Mouse (Mus musculus) lung, postnatal 0 days (tissue): ENCODE data around the gene Abraxas2. TPM values are rescaled to one million over a fixed set of nuclear protein-coding genes. Genes with fewer than 3 reads are reported as not detected.

Experiments used
- ATAC-seq: fragments of 200-750 bp; cut with Nextera tagmentation; 2 replicates; pipeline ENCODE4 v1.8.0; 2017; ENCODE audit warnings: moderate library complexity
- DNase-seq: peaks from one replicate; pipeline ENCODE4 v3.0.0-alpha.2; 2016; ENCODE audit warnings: low spot score
- H3K27ac ChIP-seq: fragments of 300-500 bp; sonication (generic); 2 replicates; pipeline ENCODE4 v1.5.1; 2014; ENCODE audit warnings: antibody characterized with exemption, mild to moderate bottlenecking, low read length, mixed read lengths
- H3K27me3 ChIP-seq: fragments of 300-500 bp; sonication (generic); replicated peaks from 2 replicates; pipeline ENCODE4 v1.6.1; 2014; ENCODE audit warnings: low read length, mixed read lengths; ENCODE audit not compliant: insufficient read depth
- H3K36me3 ChIP-seq: fragments of 300-500 bp; sonication (generic); 2 replicates; pipeline ENCODE4 v1.6.1; 2014; ENCODE audit warnings: low read length, mixed read lengths; ENCODE audit not compliant: insufficient read depth
- H3K4me1 ChIP-seq: fragments of 300-500 bp; sonication (generic); 2 replicates; pipeline ENCODE4 v1.6.1; 2014; ENCODE audit warnings: antibody characterized with exemption, low read depth, low read length, mixed read lengths; ENCODE audit not compliant: insufficient read depth
- H3K4me2 ChIP-seq: fragments of 300-500 bp; sonication (generic); replicated peaks from 2 replicates; pipeline ENCODE4 v1.6.1; 2014; ENCODE audit warnings: low read depth, mild to moderate bottlenecking, low read length, moderate library complexity, mixed read lengths
- H3K4me3 ChIP-seq: fragments of 300-500 bp; sonication (generic); 2 replicates; pipeline ENCODE4 v1.5.1; 2014; ENCODE audit warnings: low read depth, low read length
- H3K9ac ChIP-seq: fragments of 300-500 bp; sonication (generic); replicated peaks from 2 replicates; pipeline ENCODE4 v1.6.1; 2014; ENCODE audit warnings: low read depth, mild to moderate bottlenecking
- H3K9me3 ChIP-seq: fragments of 300-500 bp; sonication (generic); 2 replicates; pipeline ENCODE4 v1.6.1; 2016; ENCODE audit warnings: low read length, mixed read lengths
- CTCF ChIP-seq: IDR thresholded peaks from 2 replicates; pipeline ENCODE4 v1.5.1; 2016; ENCODE audit warnings: antibody characterized with exemption, mild to moderate bottlenecking
- EP300 ChIP-seq: IDR thresholded peaks from 2 replicates; pipeline ENCODE4 v1.6.1; 2016; ENCODE audit warnings: antibody characterized with exemption, mild to moderate bottlenecking, control low read depth
- WGBS: fragments of 180-500 bp; shearing (Covaris S2); extraction: QIAGEN DNeasy Blood & Tissue Kit; methylation state at CpG from one replicate; pipeline ENCODE4 v1.1.7; 2014; 5-methylcytosine and 5-hydroxymethylcytosine counted together
- polyA plus RNA-seq: library from polyadenylated mRNA; unstranded; fragments of >200 nt; fragmentation: Nextera tagmentation; extraction: Ambion mirVana; gene quantifications from 2 replicates; pipeline ENCODE4 v1.2.1, GENCODE M21; 2015

Gene Abraxas2
- polyA plus RNA-seq, 1 experiment from 2014 or later: 26.7 TPM

DNA sequence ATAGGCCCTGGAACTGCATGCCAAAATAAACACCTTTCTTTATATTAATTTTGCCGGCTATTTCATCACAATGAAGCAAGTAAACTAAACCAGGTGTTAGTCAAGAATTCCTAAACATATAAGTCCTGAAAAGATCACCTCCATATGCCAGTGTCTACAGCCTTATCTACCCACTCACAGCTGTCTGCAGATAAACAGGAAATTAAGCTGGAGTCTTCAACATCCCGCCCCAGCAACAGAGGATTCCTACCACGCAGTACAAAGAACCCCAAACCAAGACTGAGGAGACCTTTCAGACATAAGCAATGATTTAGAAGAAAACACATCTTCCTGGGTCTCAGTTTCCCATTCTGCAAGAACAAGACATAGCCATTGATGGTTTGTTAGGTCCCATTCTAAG is 29.0 kb downstream of the Abraxas2 start:
- H3K27me3 ChIP-seq: no peaks in the 10 kb centered on the region
- peaks cover 8% of the 10 kb centered on the region; the same call in 1 of the 2 replicates for H3K36me3 ChIP-seq
- H3K9me3 ChIP-seq: no peaks in the 10 kb centered on the region
- WGBS: 33% methylated on average over 3 of the region's 3 CpGs
- TF ChIP-seq CTCF (no peak), EP300 (no peak)
- H3K4me2 ChIP-seq: no peak overlapping the region
- H3K4me3 ChIP-seq: no peak overlapping the region
- ATAC-seq (no peak), DNase-seq (peak; percentile 9)
- no peaks in the 10 kb centered on the region for H3K4me1 ChIP-seq
- no peak overlapping the region for H3K9ac ChIP-seq
- H3K27ac ChIP-seq: no peak overlapping the region

DNA sequence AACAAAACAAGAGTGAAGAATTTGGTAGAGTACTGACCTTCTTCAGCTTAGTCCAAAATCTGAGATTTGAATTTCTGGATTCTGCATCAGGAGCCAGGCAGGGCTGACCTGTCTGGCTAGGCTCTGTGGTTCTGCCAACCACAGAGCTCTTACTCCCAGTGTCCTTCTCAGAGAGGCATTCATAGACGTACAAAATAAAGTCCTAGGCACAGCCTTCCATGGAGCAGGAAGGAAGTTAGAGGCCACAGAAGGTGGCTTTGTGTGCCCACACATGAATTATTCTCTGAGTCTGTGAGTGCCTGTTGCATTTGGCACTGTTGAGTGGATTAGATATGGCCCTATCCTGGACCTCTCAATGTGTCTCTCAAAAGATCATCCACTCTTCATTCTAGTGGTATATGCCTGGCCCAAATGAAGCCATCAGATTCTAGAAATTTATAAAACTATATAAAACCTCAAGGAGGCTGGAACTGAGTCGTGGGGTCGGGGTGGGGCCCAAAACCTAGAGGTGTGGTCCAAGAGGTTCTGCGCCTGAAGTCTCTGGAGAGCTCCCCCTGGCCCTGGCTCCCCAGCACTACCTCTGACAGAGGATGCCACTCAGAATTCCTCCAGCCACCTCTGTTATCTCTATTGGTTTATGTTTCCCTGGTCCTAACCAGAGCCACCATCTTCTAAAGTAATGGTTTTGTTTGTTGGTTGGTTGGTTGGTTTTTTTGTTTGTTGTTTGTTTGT is 29.7 kb downstream of the Abraxas2 start:
- Histone ChIP-seq H3K9ac (no peak overlapping the region), H3K4me2 (no peak overlapping the region), H3K4me1 (no peaks in the 10 kb centered on the region), H3K9me3 (no peaks in the 10 kb centered on the region), H3K27me3 (no peaks in the 10 kb centered on the region), H3K36me3 (peaks cover 2% of the 10 kb centered on the region; the same call in 1 of the 2 replicates), H3K27ac (no peak overlapping the region), H3K4me3 (no peak overlapping the region)
- DNase-seq (no peak), ATAC-seq (no peak)
- WGBS: 62% methylated on average over 4 of the region's 4 CpGs
- no peak for TF ChIP-seq CTCF
- no peak for TF ChIP-seq EP300

DNA sequence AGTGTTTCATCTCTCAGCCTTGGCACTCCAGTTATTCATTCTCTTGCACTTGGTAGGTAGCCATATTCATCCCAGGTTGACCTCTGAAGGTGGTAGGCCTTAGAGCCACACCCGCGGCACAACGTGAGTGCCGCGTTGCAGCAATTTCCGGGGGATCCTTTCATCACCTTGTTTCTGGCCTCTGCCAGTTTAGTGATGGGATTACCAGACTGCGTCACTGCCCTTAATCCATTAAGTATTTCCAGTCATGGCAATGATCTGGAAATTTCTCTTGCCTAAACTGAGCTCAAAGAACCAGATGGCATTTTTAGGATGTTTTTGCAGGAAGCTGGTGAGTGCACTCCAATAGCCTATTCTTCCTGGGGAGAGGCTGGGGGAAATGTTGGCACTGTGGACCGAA is 30.7 kb downstream of the Abraxas2 start:
- H3K27ac ChIP-seq: no peak overlapping the region
- no peak for DNase-seq
- H3K4me3 ChIP-seq: no peak overlapping the region
- no peak overlapping the region for H3K9ac ChIP-seq
- H3K36me3 ChIP-seq: no peaks in the 10 kb centered on the region
- 93% methylated on average over 8 of the region's 8 CpGs for WGBS
- no peaks in the 10 kb centered on the region for H3K9me3 ChIP-seq
- no peaks in the 10 kb centered on the region for H3K27me3 ChIP-seq
- H3K4me1 ChIP-seq: no peaks in the 10 kb centered on the region
- H3K4me2 ChIP-seq: no peak overlapping the region
- TF ChIP-seq CTCF (no peak), EP300 (no peak)
- no peak for ATAC-seq

DNA sequence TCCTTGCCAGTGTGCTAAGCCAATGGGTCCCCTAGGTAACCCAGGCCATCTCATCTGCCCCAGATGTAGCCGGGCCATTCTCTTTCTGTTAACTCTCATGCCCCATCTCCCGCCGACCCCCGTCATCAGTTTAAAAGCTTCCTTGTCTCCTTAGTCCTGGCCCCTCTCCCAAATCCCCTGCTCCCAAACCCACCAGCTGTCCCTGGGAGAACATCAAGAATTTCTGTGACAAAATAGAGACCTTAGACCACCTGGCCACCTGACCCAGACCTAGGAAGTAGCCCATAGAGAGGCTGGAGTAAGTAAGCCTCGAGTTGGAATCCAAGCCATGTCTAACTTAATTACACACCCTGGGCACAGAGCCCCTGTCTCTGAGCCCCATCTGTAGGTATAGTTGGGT is 31.2 kb downstream of the Abraxas2 start:
- H3K9ac ChIP-seq: no peak overlapping the region
- no peaks in the 10 kb centered on the region for H3K36me3 ChIP-seq
- WGBS: 87% methylated on average over 5 of the region's 5 CpGs
- H3K4me3 ChIP-seq: no peak overlapping the region
- no peak overlapping the region for H3K27ac ChIP-seq
- no peak overlapping the region for H3K4me2 ChIP-seq
- TF ChIP-seq CTCF: no peak
- TF ChIP-seq EP300: no peak
- H3K9me3 ChIP-seq: no peaks in the 10 kb centered on the region
- DNase-seq (no peak), ATAC-seq (no peak)
- H3K4me1 ChIP-seq: no peaks in the 10 kb centered on the region
- no peaks in the 10 kb centered on the region for H3K27me3 ChIP-seq

DNA sequence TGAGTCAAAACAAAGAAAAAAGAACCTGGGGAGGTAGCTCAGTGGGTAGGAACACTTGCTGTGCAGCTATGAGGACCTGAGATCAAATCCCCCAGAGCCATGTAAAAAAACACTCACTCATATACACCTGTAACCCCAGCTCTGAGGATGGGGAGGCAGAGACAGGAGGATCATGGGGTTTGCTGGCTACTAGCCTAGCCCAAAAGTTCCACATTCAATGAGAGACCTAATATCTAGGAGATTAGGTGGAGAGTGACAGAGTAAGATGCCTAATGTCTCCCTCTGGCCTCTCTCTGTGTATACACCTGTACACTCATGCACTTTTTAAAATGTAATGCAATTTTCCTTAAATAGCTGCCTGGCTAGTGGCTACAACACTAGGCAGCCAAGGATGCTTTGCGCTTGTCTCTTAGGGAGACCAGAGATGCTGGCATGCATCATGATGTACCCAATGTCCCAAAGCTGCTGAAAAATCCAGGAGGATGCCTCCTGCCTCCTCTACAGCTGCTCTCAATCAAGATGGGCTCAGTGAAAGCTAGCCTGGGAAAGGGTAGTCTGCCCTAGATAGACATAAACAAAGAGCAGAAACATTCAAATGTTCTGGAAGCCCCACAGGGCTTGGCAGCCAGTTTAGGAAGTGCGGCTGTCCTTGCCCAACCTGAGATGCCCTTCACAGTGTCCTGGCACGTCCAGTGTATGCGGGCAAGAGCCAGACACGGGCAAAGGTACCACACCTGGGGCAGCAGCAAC is 32.7 kb downstream of the Abraxas2 start:
- Histone ChIP-seq H3K9me3 (no peaks in the 10 kb centered on the region), H3K4me1 (no peaks in the 10 kb centered on the region), H3K9ac (no peak overlapping the region), H3K27me3 (no peaks in the 10 kb centered on the region), H3K36me3 (no peaks in the 10 kb centered on the region), H3K4me2 (no peak overlapping the region), H3K4me3 (no peak overlapping the region), H3K27ac (no peak overlapping the region)
- 67% methylated on average over 5 of the region's 5 CpGs for WGBS
- TF ChIP-seq CTCF (no peak), EP300 (no peak)
- no peak for DNase-seq
- no peak for ATAC-seq

DNA sequence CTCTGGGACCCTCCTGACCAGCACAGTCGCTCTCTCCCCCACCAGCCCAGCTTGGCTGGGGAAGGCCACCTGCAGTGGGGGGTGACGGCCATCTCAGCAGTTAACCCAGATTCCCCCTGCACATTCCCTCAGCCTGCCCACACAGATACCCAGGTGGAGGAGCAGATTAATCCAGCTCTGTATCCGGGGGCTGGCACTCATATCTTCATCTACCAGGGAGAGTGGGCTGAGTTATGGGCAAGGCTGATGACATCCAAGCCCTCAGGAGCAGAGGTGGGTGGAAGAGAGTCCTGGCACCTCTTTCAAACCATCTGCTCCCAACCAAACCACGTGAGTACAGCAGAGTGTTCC is 33.3 kb downstream of the Abraxas2 start:
- ATAC-seq: no peak
- 71% methylated on average over 4 of the region's 4 CpGs for WGBS
- Histone ChIP-seq H3K4me3 (no peak overlapping the region), H3K9ac (no peak overlapping the region), H3K4me1 (no peaks in the 10 kb centered on the region), H3K9me3 (no peaks in the 10 kb centered on the region), H3K27me3 (no peaks in the 10 kb centered on the region), H3K4me2 (no peak overlapping the region), H3K27ac (no peak overlapping the region), H3K36me3 (no peaks in the 10 kb centered on the region)
- no peak for DNase-seq
- TF ChIP-seq CTCF: no peak
- TF ChIP-seq EP300: no peak
